Mouse (Mus musculus): Measurements from ENCODE around the gene Gfod2. TPM values are rescaled to one million over a fixed set of nuclear protein-coding genes. Genes with fewer than 3 reads are reported as not detected.

The Gfod2 gene
- total RNA-seq, 4 experiments from 2014 or later: 17.8 to 21.3 (median 19.8) TPM

GRCm38 (mm10) chr8:105768485-105769257 is 10.2 kb upstream of the Gfod2 start:
- DNase-seq (ENCODE audit: low spot score in 2 of 2): no peak

GRCm38 (mm10) chr8:105757796-105758276 is 628 bp downstream of the Gfod2 start:
- DNase-seq (ENCODE audit: low spot score in 2 of 2): no peak

- DNase-seq (ENCODE audit: low spot score in 2 of 2): no peak
Measured at GRCm38 (mm10) chr8:105754688-105755087, 3.8 kb downstream of the Gfod2 start.

GRCm38 (mm10) chr8:105753916-105754315 is 4.5 kb downstream of the Gfod2 start:
- no peak for DNase-seq (ENCODE audit: low spot score in 2 of 2)

- DNase-seq (ENCODE audit: low spot score in 2 of 2): peak; percentile 37 to 47
Measured at GRCm38 (mm10) chr8:105750606-105751005, 7.9 kb downstream of the Gfod2 start.

- no peak for DNase-seq (ENCODE audit: low spot score in 2 of 2)
Measured at GRCm38 (mm10) chr8:105743301-105743700, 15.2 kb downstream of the Gfod2 start.

GRCm38 (mm10) chr8:105739216-105739615 is 19.2 kb downstream of the Gfod2 start:
- no peak for DNase-seq (ENCODE audit: low spot score in 2 of 2)

- no peak for DNase-seq (ENCODE audit: low spot score in 2 of 2)
Measured at GRCm38 (mm10) chr8:105732186-105732585, 26.3 kb downstream of the Gfod2 start.

- DNase-seq (ENCODE audit: low spot score in 2 of 2): no peak
Measured at GRCm38 (mm10) chr8:105727397-105728124, 30.9 kb downstream of the Gfod2 start.

GRCm38 (mm10) chr8:105725726-105726125 is 32.7 kb downstream of the Gfod2 start:
- no peak for DNase-seq (ENCODE audit: low spot score in 2 of 2)

- no peak for DNase-seq (ENCODE audit: low spot score in 2 of 2)
Measured at GRCm38 (mm10) chr8:105722861-105723260, 35.6 kb downstream of the Gfod2 start.

- DNase-seq (ENCODE audit: low spot score in 2 of 2): no peak
Measured at GRCm38 (mm10) chr8:105719637-105720036, 38.8 kb downstream of the Gfod2 start.

GRCm38 (mm10) chr8:105716302-105716945 is 42.0 kb downstream of the Gfod2 start:
- no peak for DNase-seq (ENCODE audit: low spot score in 2 of 2)

GRCm38 (mm10) chr8:105715042-105715441 is 43.4 kb downstream of the Gfod2 start:
- DNase-seq (ENCODE audit: low spot score in 2 of 2): no peak

GRCm38 (mm10) chr8:105714139-105714538 is 44.3 kb downstream of the Gfod2 start:
- peak; percentile 60 to 83 for DNase-seq (ENCODE audit: low spot score in 2 of 2)

- no peak for DNase-seq (ENCODE audit: low spot score in 2 of 2)
Measured at GRCm38 (mm10) chr8:105712286-105712685, 46.2 kb downstream of the Gfod2 start.

GRCm38 (mm10) chr8:105709317-105709716 is 49.1 kb downstream of the Gfod2 start:
- no peak for DNase-seq (ENCODE audit: low spot score in 2 of 2)

- DNase-seq (ENCODE audit: low spot score in 2 of 2): no peak
Measured at GRCm38 (mm10) chr8:105708675-105709074, 49.8 kb downstream of the Gfod2 start.

GRCm38 (mm10) chr8:105707498-105708403 is 50.7 kb downstream of the Gfod2 start, which contains the start of the genes 4933405L10Rik and Enkd1:
Gene 4933405L10Rik, plus strand, starts transcription at chr8:105707655.
Gene Enkd1, minus strand, starts transcription at chr8:105708210.
- peak; percentile 87 to 88 for DNase-seq (ENCODE audit: low spot score in 2 of 2)

GRCm38 (mm10) chr8:105706426-105706825 is 52.0 kb downstream of the Gfod2 start:
- DNase-seq (ENCODE audit: low spot score in 2 of 2): no peak

- DNase-seq (ENCODE audit: low spot score in 2 of 2): no peak
Measured at GRCm38 (mm10) chr8:105704955-105705354, 53.5 kb downstream of the Gfod2 start.

Data from layer of hippocampus, adult 8-10 months (tissue).